Mouse (Mus musculus): ENCODE measurements around the gene Gpank1.

Gpank1 gene

DNA sequence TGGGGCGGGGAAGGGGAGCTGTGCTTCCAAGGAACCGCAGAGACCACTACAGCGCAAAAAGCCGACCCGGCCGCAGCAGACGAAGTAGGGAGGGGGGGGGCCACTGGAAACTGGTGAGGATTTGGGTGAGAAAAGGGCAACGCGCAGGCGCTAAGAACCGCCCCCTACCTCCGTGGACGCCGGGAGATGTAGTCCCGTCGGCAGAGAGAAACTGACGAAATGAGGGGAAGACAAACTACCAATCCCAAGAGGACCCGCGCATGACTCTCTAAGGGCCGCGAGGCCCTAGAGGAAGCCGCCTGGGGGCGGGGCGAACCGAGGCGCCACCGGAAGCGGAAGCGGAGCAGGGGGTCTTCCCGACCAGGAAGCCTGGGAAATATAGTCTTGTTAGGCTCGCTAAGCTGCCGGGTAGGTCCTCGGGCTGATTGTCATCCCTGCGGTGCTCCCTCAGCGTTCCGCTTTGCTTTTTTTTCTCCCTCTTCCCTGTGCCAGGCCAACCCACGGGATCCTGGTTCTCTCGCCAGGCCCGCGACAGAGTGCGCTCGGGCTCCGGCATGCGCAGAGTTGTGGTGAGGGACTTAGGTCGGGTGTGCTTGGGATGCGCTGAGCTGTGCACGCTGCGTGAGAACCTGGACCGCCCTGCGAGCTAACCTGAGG is at the start of gene Gpank1:
Gpank1 (plus strand) TSS at position 313 of the 657 bp plus-strand sequence.
- peak; percentile 99 for DNase-seq (ENCODE audit: low read depth, low spot score)

GRCm38 (mm10) chr17:35074097-35074496 is 47.2 kb upstream of the Gpank1 start:
- no peak for DNase-seq (ENCODE audit: low read depth, low spot score)

DNA sequence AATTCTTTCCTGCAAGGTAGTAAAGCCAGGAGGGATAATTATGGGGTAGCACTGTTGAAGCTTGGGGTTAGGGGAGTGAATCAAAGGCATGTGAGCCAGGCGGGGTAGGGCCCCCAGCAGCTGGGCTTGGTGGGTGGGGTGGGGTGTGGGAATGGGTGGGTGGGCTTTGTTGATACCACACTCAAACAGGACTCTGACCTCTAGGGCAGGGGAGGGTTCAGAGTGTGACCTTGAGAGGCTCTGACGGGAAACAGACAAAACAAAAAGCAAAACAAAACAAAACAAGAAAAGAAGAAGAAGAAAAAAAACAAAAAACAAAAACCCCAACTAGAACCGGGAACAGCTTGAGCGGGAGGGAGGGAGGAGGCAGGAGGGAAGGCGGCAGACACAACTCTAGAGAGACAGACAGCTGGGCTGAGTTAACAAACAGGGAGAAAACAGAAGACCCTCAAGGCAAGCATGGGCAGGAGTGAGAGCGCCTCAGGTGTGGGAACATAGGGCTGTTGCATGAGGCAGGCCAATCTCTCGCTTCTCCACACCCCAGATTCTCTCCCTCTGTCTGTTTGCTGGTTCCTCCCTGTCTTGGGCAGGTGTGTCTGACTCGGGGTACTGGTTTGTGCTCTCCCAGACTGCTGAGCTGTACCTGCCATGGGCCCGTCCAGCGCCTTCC is 44.6 kb upstream of the Gpank1 start, which contains the start of gene Ly6g6e:
Ly6g6e (plus strand) TSS at position 396 of the 670 bp plus-strand sequence.
- DNase-seq (ENCODE audit: low read depth, low spot score) = no peak

DNA sequence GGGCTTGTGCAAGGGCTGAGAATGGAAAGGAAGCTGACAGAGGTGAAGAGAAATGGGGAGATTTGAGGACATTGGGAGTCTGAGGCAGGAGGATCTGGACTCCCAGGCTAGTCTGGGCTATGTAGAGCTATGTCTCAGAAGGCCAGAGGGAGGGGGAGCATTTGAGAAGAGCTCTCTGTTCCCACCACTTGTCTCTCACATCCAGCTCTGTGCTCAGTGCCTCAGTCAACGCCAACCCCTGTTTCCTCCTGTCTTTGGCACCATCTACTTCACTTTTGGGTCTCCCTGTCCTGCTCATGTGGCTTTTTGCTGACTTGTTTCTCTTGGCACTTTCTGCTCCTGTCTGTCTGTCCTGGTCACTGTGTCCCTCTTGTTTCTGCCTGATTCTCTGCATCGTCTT is 44.0 kb upstream of the Gpank1 start:
- DNase-seq (ENCODE audit: low read depth, low spot score) = no peak

DNA sequence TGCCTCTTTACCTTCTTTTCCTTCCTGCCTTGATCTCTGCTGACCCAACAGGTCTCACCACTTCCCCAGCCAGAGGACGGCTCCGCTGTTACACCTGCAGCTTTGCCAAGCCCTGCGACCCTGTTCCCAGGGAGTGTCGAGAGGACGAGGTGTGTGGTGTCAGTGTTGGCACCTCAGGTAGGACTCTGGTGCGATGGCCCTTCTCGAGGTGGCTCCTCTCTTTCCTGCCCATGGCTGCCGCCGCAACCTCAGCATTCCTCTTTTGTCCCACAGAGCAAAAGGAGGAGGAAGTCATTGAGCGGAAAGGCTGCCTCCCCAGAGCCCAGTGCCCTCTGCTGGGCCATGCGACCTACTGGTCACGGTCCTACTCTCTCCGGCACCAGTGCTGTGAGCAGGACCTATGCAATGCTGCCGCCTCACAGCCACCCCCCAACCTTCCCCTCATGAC is 43.4 kb upstream of the Gpank1 start, which contains the start of gene Ly6g6d:
Ly6g6d (minus strand) TSS at position 280 of the 448 bp plus-strand sequence.
- no peak for DNase-seq (ENCODE audit: low read depth, low spot score)

DNA sequence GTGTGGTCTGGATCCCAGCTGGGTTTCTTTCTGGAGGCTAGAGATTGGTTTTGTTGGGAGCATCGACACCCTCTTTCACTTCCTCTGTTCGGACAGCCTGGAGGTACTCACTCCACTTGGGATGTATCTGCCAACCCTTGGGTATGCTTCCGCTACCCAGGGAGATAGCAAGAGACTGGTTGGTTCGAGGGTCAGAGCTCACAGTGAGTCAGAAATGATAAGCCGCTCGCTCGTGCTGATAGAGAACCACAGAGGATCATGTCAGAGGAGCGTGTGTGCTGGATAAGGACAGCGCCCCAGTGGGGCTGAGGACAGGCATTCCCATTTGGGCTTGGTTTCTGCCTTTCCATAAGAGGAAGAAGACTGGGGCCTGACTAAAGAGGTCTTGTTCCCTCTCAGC is 41.5 kb upstream of the Gpank1 start:
- no peak for DNase-seq (ENCODE audit: low read depth, low spot score)

DNA sequence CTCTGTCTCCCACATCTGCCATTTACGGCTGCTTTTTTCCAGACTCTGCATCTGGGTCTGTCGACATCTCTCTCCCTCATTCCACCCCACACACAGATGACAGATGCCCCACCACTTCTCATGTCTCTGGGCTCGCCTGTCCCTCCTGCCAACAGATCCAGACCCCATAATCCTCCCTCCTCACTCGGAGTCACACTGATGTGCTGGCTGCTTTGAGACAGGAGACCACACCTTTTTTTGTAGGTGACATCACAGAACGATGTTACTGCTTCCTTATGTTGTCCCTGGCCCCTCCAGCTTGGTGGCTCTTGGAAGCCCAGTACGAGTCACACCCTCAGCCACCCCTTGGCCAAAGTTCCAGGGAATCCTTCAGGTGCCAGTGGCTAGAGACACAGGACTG is 41.0 kb upstream of the Gpank1 start:
- DNase-seq (ENCODE audit: low read depth, low spot score) = no peak

- DNase-seq (ENCODE audit: low read depth, low spot score) = no peak
Observed at GRCm38 (mm10) chr17:35080710-35081109, 40.5 kb upstream of the Gpank1 start.

- DNase-seq (ENCODE audit: low read depth, low spot score) = no peak
Observed at GRCm38 (mm10) chr17:35082841-35083576, 38.2 kb upstream of the Gpank1 start.

GRCm38 (mm10) chr17:35083929-35084497 is 37.2 kb upstream of the Gpank1 start:
- DNase-seq (ENCODE audit: low read depth, low spot score) = peak; percentile 11

GRCm38 (mm10) chr17:35085208-35085865 is 35.9 kb upstream of the Gpank1 start, which contains the start of gene Ly6g6f:
Gene Ly6g6f, minus strand, starts transcription at chr17:35085610.
- DNase-seq (ENCODE audit: low read depth, low spot score) = no peak

DNA sequence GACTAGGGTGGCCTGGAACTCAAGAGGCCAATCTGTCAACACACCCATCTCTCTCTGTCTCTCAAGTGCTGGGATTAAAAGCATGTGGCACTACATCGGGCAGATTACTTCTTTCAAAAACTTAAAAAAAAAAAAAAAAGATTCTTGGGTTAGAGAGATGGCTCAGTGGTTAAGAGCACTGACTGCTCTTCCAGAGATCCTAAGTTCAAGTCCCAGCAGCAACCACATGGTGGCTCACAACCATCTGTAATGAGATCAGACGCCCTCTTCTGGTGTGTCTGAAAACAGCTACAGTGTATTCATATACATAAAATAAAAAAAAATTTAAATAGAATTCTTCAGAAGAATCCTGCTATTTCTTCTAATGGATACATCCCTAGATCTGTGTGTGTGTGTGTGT is 33.1 kb upstream of the Gpank1 start:
- DNase-seq (ENCODE audit: low read depth, low spot score) = peak; percentile 45

GRCm38 (mm10) chr17:35088825-35089644 is 32.2 kb upstream of the Gpank1 start, which contains the start of gene Abhd16a:
Gene Abhd16a, plus strand, starts transcription at chr17:35089263.
- DNase-seq (ENCODE audit: low read depth, low spot score) = peak; percentile 98

DNA sequence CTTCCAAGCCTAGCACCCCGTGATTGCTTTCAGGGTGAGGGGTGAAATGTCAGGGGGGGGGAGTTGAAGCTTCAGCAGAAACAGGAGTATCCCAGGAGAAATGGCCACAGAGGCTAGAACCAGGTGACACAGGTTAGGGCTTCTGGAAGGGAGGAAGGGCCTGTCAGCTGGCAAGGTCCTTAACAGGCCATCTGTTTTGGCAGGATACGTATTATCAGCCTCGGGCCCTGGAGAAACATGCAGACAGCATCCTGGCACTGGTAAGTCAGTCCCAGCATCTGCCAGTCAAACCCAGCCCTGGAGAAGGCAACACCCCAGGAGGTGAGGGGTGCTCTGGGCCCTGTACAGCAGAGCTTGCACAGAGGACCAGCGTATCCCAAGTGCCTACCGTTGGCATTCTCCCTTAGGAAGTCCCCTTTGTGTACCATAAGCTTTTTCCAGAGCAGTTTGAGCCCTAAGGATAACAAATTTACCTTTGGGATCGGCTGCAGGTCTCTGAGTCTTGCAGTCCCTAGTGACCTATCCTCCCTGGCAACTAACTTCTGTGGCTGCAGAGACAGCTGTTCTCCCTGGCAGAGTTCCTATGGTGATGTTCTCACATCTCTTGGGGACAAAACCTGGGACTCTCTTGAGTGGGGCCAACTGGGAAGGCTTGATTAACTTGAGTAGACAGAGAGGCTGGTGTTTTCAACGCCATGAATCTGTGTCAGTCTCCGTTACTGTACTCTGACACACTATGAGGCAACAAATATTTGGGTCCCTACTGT is 30.9 kb upstream of the Gpank1 start:
- DNase-seq (ENCODE audit: low read depth, low spot score) = peak; percentile 23

DNA sequence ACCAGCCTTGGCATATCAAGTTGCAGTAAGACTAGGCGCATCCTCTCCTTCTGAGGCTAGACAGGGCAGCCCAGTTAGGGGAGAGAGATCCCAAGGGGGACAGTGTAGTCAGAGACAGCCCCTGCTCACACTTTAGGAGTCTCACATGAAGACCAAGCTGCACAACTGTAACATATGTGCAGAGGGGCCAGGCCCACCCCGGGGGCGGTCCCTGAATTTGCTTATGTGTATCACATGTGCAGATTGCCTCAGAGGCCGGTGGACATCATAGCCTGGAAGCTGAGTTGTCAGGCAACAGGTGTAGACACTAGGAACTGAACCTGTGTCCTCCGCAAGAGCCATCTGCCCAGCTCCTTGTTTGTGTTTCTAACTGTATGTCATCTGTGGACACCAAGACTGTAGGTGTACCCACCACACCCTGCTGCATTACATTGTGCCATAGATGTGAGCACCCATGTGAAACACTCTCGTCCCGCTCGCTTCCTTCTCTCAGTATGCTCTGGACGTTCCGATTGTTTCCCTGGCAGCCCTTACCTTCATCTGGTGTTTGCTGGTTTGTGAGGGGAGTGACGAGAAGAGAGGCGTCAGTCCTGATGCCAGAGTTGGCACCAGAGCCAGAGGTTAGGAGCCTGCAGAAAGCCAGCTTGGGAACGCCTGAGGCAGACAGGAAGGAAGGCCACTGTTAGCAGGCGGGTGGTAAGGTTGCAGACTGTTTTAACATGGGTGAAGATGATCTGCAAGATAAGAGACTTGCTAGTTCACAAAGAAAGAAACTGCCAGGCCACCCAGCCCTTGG is 28.7 kb upstream of the Gpank1 start:
- no peak for DNase-seq (ENCODE audit: low read depth, low spot score)

- no peak for DNase-seq (ENCODE audit: low read depth, low spot score)
Observed at GRCm38 (mm10) chr17:35094475-35095365, 26.5 kb upstream of the Gpank1 start.

DNA sequence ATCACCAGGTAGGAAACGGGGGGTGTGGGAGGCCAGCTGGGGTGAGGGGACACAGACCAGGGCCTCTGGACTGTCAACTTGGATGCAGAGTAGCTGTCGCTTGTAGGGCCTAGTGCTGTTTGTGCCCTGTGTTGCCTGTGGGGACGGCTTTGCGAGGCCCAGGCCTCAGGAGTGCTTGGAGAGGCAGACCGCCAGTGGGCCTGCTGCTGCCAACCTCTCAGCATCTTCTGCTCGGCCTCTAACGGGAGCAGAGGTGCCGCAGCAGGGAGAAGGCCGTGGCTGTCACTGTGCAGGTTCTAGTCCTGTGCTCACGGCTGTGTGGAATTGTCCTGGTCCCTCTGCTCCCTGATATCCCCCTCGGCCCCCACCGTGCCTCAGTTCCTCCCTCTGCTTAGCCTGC is 24.7 kb upstream of the Gpank1 start:
- DNase-seq (ENCODE audit: low read depth, low spot score) = no peak

DNA sequence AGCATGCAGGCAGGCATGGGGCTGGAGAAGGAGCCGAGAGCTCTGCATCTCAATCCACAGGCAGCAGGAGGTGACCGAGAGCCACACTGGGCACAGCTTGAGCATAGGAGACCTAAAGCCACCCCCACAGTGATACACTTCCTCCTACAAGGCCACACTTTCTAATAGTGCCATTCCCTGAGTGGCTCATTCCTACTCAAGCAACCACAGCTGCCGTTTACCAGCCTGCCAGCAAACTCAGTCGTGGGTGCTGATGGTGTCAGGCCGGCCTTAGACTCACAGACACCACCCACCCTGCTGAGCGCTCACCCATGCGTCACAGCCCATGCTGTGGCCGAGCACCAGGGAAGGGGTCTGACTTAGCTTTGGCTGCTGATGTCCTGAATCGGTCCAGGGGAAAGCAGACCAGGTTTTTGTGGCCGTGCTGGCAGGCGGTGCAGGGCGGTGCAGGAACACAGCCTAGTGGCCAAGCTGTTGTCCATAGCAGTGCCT is 24.0 kb upstream of the Gpank1 start:
- no peak for DNase-seq (ENCODE audit: low read depth, low spot score)
